Mouse (Mus musculus): ENCODE measurements at regions not wholly inside any gene's neighbourhood (a gene's known extent, or its start where the extent isn't known, plus 50 kb on each side); places are given as distances from the start of the nearest gene placed in this dataset.

GRCm38 (mm10) chr4:154756740-154757446 lies 80.4 kb upstream of the Ttc34 start:
- TF ChIP-seq CTCF (conservative IDR thresholded peaks at IDR 0.05; ENCODE audit: low read length) (no peak), POU5F1 (IDR thresholded peaks at IDR 0.05; ENCODE audit: borderline replicate concordance, low read length) (no peak), NANOG (IDR thresholded peaks at IDR 0.05; ENCODE audit: borderline replicate concordance, low read length) (no peak)
